Mouse (Mus musculus): ENCODE measurements around the gene Cpt1a. TPM values are rescaled to one million over a fixed set of nuclear protein-coding genes. Genes with fewer than 3 reads are reported as not detected.

Gene Cpt1a
- polyA plus RNA-seq (2015; fragmentation: Nextera tagmentation; extraction: Ambion mirVana), result 59.5 and 62.0 TPM in 2 replicates

GRCm38 (mm10) chr19:3322261-3322969 is at the start of gene Cpt1a:
Gene Cpt1a, plus strand, starts transcription at chr19:3322334.
- ATAC-seq (ENCODE audit: low FRiP score, low TSS enrichment) (peak; percentile 16; the same call in 1 of the 2 replicates), DNase-seq (ENCODE audit: low spot score) (peak; percentile 73)
- H3K36me3 ChIP-seq (ENCODE audit: control insufficient read depth, insufficient read depth, low read length), result no peaks in the 10 kb centered on the region
- peak within 1 kb of the TSS; percentile 83 for H3K9ac ChIP-seq (ENCODE audit: low read length)
- peaks cover 13% of the 10 kb centered on the region for H3K4me1 ChIP-seq (replicated peaks; ENCODE audit: control insufficient read depth, insufficient read depth)
- TF ChIP-seq EP300 (optimal IDR thresholded peaks at IDR 0.05), result no peak
- TF ChIP-seq CTCF (IDR thresholded peaks at IDR 0.05; ENCODE audit: low read depth), result peak; percentile 68
- H3K27ac ChIP-seq (replicated peaks), result peak within 1 kb of the TSS; percentile 96
- 2% methylated on average over 26 of the region's 26 CpGs for WGBS
- H3K27me3 ChIP-seq (ENCODE audit: control insufficient read depth, insufficient read depth, low read length), result no peaks in the 10 kb centered on the region
- peak within 1 kb of the TSS; percentile 74 for H3K4me3 ChIP-seq (ENCODE audit: low read depth, low read length)
- H3K4me2 ChIP-seq (replicated peaks; ENCODE audit: low read depth), result peak within 1 kb of the TSS; percentile 97
- no peaks in the 10 kb centered on the region for H3K9me3 ChIP-seq (ENCODE audit: control insufficient read depth, low read length)

DNA sequence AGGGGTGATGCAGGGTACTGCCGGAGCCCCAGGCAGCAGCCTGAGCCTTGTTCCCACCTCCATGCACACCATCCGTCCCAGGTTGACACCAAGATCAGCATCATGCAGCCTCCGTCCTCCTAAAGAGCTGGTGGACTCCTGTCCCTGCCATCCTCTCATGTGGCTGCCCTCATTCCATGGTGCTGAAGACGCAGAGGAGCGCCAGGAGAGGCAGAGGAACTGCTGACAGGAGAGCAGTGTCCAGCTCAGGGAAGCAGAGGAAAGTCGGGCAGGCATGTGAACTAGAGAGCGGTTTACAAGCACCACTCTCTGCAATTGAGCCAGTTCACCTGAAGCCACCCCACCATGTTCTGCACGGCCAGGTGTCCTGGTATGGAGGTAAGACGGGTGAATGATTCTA is 48.8 kb upstream of the Cpt1a start:
- no peak overlapping the region for H3K27ac ChIP-seq (replicated peaks)
- no peak for ATAC-seq (ENCODE audit: low FRiP score, low TSS enrichment)
- no peaks in the 10 kb centered on the region for H3K9me3 ChIP-seq (ENCODE audit: control insufficient read depth, low read length)
- H3K4me3 ChIP-seq (ENCODE audit: low read depth, low read length), result no peak overlapping the region
- peak; percentile 9 for DNase-seq (ENCODE audit: low spot score)
- peaks cover 16% of the 10 kb centered on the region for H3K36me3 ChIP-seq (ENCODE audit: control insufficient read depth, insufficient read depth, low read length)
- H3K4me1 ChIP-seq (replicated peaks; ENCODE audit: control insufficient read depth, insufficient read depth), result no peaks in the 10 kb centered on the region
- no peak for TF ChIP-seq CTCF (IDR thresholded peaks at IDR 0.05; ENCODE audit: low read depth)
- no peak for TF ChIP-seq EP300 (optimal IDR thresholded peaks at IDR 0.05)
- H3K9ac ChIP-seq (ENCODE audit: low read length), result no peak overlapping the region
- H3K4me2 ChIP-seq (replicated peaks; ENCODE audit: low read depth), result no peak overlapping the region
- 93% methylated on average over 9 of the region's 9 CpGs for WGBS
- H3K27me3 ChIP-seq (ENCODE audit: control insufficient read depth, insufficient read depth, low read length), result no peaks in the 10 kb centered on the region

DNA sequence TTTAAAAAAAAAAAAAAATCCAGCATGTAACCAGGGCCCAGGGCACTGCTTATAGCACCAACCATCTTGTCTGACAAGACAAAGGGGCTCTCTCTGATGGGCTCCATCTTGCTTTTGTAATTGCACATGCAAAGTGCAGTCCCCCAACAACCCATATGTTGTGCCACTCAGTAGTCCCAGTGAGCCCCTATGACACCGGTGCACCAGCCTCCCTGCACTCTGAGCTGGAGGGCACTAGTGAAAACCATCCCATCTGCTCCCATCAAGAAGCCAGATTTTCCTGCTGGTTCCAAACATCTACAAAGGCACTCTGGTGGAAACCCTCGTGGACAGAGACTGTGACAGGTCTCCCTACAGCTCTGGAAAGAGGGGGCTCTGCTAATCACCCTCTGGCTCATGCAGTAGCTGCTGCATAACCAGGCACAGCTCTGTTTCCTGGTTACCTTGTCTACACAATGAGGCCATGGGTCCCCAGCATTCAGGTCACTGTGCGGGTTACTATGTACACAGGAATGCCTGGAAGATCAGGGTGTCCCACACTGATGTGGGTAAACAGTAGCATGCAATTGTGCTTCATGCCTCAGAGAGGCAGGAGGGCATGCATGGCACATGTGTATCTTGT is 46.3 kb upstream of the Cpt1a start:
- H3K27me3 ChIP-seq (ENCODE audit: control insufficient read depth, insufficient read depth, low read length), result no peaks in the 10 kb centered on the region
- H3K4me2 ChIP-seq (replicated peaks; ENCODE audit: low read depth), result no peak overlapping the region
- WGBS, result 81% methylated on average over 3 of the region's 3 CpGs
- H3K4me3 ChIP-seq (ENCODE audit: low read depth, low read length), result no peak overlapping the region
- peaks cover 10% of the 10 kb centered on the region for H3K36me3 ChIP-seq (ENCODE audit: control insufficient read depth, insufficient read depth, low read length)
- TF ChIP-seq EP300 (optimal IDR thresholded peaks at IDR 0.05) (no peak), CTCF (IDR thresholded peaks at IDR 0.05; ENCODE audit: low read depth) (no peak)
- no peaks in the 10 kb centered on the region for H3K4me1 ChIP-seq (replicated peaks; ENCODE audit: control insufficient read depth, insufficient read depth)
- H3K27ac ChIP-seq (replicated peaks), result no peak overlapping the region
- ATAC-seq (ENCODE audit: low FRiP score, low TSS enrichment), result no peak
- DNase-seq (ENCODE audit: low spot score), result no peak
- H3K9me3 ChIP-seq (ENCODE audit: control insufficient read depth, low read length), result no peaks in the 10 kb centered on the region
- H3K9ac ChIP-seq (ENCODE audit: low read length), result no peak overlapping the region

DNA sequence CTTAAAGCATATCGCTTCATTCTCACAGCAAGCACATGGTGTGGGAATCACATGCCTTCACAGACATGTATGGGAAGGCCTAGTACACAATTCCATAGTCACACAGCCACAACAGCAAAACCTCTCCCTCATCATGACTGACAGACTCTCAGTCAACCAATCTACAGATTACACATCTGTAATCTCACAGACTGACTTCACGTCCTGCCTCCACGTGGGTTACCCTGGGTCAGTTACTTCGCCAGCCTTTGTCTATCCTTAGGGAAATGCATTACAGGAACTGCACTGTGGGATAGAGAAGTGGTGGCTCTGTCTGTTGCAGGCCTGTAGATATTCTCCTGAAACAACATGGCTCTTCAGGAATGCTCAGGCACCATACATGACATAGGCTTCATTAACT is 40.2 kb upstream of the Cpt1a start:
- WGBS, result 46% methylated on average over 4 of the region's 4 CpGs
- Histone ChIP-seq H3K4me1 (replicated peaks; ENCODE audit: control insufficient read depth, insufficient read depth) (peaks cover 2% of the 10 kb centered on the region; the same call in 1 of the 2 replicates), H3K27ac (replicated peaks) (no peak overlapping the region), H3K9me3 (ENCODE audit: control insufficient read depth, low read length) (no peaks in the 10 kb centered on the region), H3K4me3 (ENCODE audit: low read depth, low read length) (peak overlapping the region; percentile 59), H3K4me2 (replicated peaks; ENCODE audit: low read depth) (peak overlapping the region; percentile 77), H3K27me3 (ENCODE audit: control insufficient read depth, insufficient read depth, low read length) (no peaks in the 10 kb centered on the region), H3K9ac (ENCODE audit: low read length) (peak overlapping the region; percentile 80), H3K36me3 (ENCODE audit: control insufficient read depth, insufficient read depth, low read length) (peaks cover 3% of the 10 kb centered on the region; the same call in 1 of the 2 replicates)
- ATAC-seq (ENCODE audit: low FRiP score, low TSS enrichment), result no peak
- no peak for DNase-seq (ENCODE audit: low spot score)
- TF ChIP-seq EP300 (optimal IDR thresholded peaks at IDR 0.05), result no peak
- TF ChIP-seq CTCF (IDR thresholded peaks at IDR 0.05; ENCODE audit: low read depth), result no peak

GRCm38 (mm10) chr19:3282572-3283467 is 39.3 kb upstream of the Cpt1a start, which contains the start of the genes Mrpl21 and Ighmbp2:
Gene Mrpl21, plus strand, starts transcription at chr19:3282901.
Gene Ighmbp2, minus strand, starts transcription at chr19:3283017.
- H3K27me3 ChIP-seq (ENCODE audit: control insufficient read depth, insufficient read depth, low read length), result no peaks in the 10 kb centered on the region
- TF ChIP-seq CTCF (IDR thresholded peaks at IDR 0.05; ENCODE audit: low read depth) (no peak; the same call in 1 of the 2 replicates), EP300 (optimal IDR thresholded peaks at IDR 0.05) (no peak)

More at GRCm38 (mm10) chr19:3282572-3283467, 39.3 kb upstream of the Cpt1a start, which contains the start of the genes Mrpl21 and Ighmbp2:
- peaks cover 3% of the 10 kb centered on the region; the same call in 1 of the 2 replicates for H3K36me3 ChIP-seq (ENCODE audit: control insufficient read depth, insufficient read depth, low read length)
- H3K9ac ChIP-seq (ENCODE audit: low read length), result peak within 1 kb of the TSS; percentile 80
- peak within 1 kb of the TSS; percentile 77 for H3K4me2 ChIP-seq (replicated peaks; ENCODE audit: low read depth)
- DNase-seq (ENCODE audit: low spot score) (peak; percentile 93), ATAC-seq (ENCODE audit: low FRiP score, low TSS enrichment) (peak; percentile 94)
- no peaks in the 10 kb centered on the region for H3K9me3 ChIP-seq (ENCODE audit: control insufficient read depth, low read length)
- under 1% methylated on average over 49 of the region's 49 CpGs for WGBS
- peaks cover 2% of the 10 kb centered on the region; the same call in 1 of the 2 replicates for H3K4me1 ChIP-seq (replicated peaks; ENCODE audit: control insufficient read depth, insufficient read depth)
- H3K27ac ChIP-seq (replicated peaks), result peak within 1 kb of the TSS; percentile 72
- H3K4me3 ChIP-seq (ENCODE audit: low read depth, low read length), result peak within 1 kb of the TSS; percentile 59

Measured in stomach, postnatal 0 days (tissue).